Mouse (Mus musculus): Measurements from ENCODE around the gene Gm20696. TPM values are rescaled to one million over a fixed set of nuclear protein-coding genes. Genes with fewer than 3 reads are reported as not detected.

Gm20696 gene
- total RNA-seq, 1 experiment, result 0.58 TPM

GRCm38 (mm10) chr6:99377131-99377530 is 289.5 kb downstream of the Gm20696 start:
- Histone ChIP-seq H3K9me3 (ENCODE audit: control insufficient read depth, insufficient read depth, low read depth, low read length) (no peaks in the 10 kb centered on the region), H3K36me3 (ENCODE audit: control insufficient read depth, insufficient read depth, low read length, poor library complexity, severe bottlenecking) (no peaks in the 10 kb centered on the region), H3K4me3 (ENCODE audit: insufficient read depth in 1 of 2, low read depth in 1 of 2, low read length in 2 of 2, poor library complexity in 1 of 2, severe bottlenecking in 1 of 2) (no peak overlapping the region), H3K4me1 (ENCODE audit: control insufficient read depth in 2 of 2, insufficient read depth in 2 of 2, low read length in 2 of 2, poor library complexity in 1 of 2) (peaks cover 10 to 17% of the 10 kb centered on the region in 2 experiments; a peak in 3 of 4 replicates), H3K27ac (ENCODE audit: insufficient read depth, low read depth, low read length, poor library complexity, severe bottlenecking) (no peak overlapping the region), H3K9ac (ENCODE audit: insufficient read depth, low read depth, low read length, poor library complexity, severe bottlenecking) (no peak overlapping the region)
- in situ Hi-C loops (cut with MboI; ENCODE audit: low sequenced_read_pairs in 2 of 2, unreplicated experiment in 2 of 2), result no loop called here
- TF ChIP-seq ZNF384 (IDR thresholded peaks at IDR 0.05; ENCODE audit: low read depth, low read length), result no peak
- TF ChIP-seq MAFK (IDR thresholded peaks at IDR 0.05; ENCODE audit: insufficient read depth, low read depth, low read length), result no peak
- no peak for TF ChIP-seq CHD2 (IDR thresholded peaks at IDR 0.05; ENCODE audit: low read depth, low read length)
- TF ChIP-seq ZC3H11A (IDR thresholded peaks at IDR 0.05; ENCODE audit: borderline replicate concordance, low read depth, low read length), result no peak
- no peak for TF ChIP-seq HCFC1 (IDR thresholded peaks at IDR 0.05; ENCODE audit: borderline replicate concordance, insufficient read depth, low read length)
- no peak for DNase-seq (ENCODE audit: low read depth, low spot score)

GRCm38 (mm10) chr6:99376721-99377120 is 289.9 kb downstream of the Gm20696 start:
- no peak overlapping the region for H3K27ac ChIP-seq (ENCODE audit: insufficient read depth, low read depth, low read length, poor library complexity, severe bottlenecking)
- no peak overlapping the region for H3K4me3 ChIP-seq (ENCODE audit: insufficient read depth in 1 of 2, low read depth in 1 of 2, low read length in 2 of 2, poor library complexity in 1 of 2, severe bottlenecking in 1 of 2)
- no peak overlapping the region for H3K9ac ChIP-seq (ENCODE audit: insufficient read depth, low read depth, low read length, poor library complexity, severe bottlenecking)
- H3K36me3 ChIP-seq (ENCODE audit: control insufficient read depth, insufficient read depth, low read length, poor library complexity, severe bottlenecking), result no peaks in the 10 kb centered on the region
- H3K4me1 ChIP-seq (ENCODE audit: control insufficient read depth in 2 of 2, insufficient read depth in 2 of 2, low read length in 2 of 2, poor library complexity in 1 of 2), result peaks cover 10 to 17% of the 10 kb centered on the region in 2 experiments; a peak in 3 of 4 replicates
- no peaks in the 10 kb centered on the region for H3K9me3 ChIP-seq (ENCODE audit: control insufficient read depth, insufficient read depth, low read depth, low read length)
- TF ChIP-seq CHD2 (IDR thresholded peaks at IDR 0.05; ENCODE audit: low read depth, low read length), result no peak
- TF ChIP-seq HCFC1 (IDR thresholded peaks at IDR 0.05; ENCODE audit: borderline replicate concordance, insufficient read depth, low read length), result no peak
- no peak for TF ChIP-seq MAFK (IDR thresholded peaks at IDR 0.05; ENCODE audit: insufficient read depth, low read depth, low read length)
- no peak for TF ChIP-seq ZC3H11A (IDR thresholded peaks at IDR 0.05; ENCODE audit: borderline replicate concordance, low read depth, low read length)
- TF ChIP-seq ZNF384 (IDR thresholded peaks at IDR 0.05; ENCODE audit: low read depth, low read length), result no peak
- in situ Hi-C loops (cut with MboI; ENCODE audit: low sequenced_read_pairs in 2 of 2, unreplicated experiment in 2 of 2), result no loop called here
- DNase-seq (ENCODE audit: low read depth, low spot score), result no peak

GRCm38 (mm10) chr6:99375865-99376264 is 290.7 kb downstream of the Gm20696 start:
- in situ Hi-C loops (cut with MboI; ENCODE audit: low sequenced_read_pairs in 2 of 2, unreplicated experiment in 2 of 2), result no loop called here
- H3K9ac ChIP-seq (ENCODE audit: insufficient read depth, low read depth, low read length, poor library complexity, severe bottlenecking), result no peak overlapping the region
- no peak overlapping the region for H3K27ac ChIP-seq (ENCODE audit: insufficient read depth, low read depth, low read length, poor library complexity, severe bottlenecking)
- no peak for TF ChIP-seq ZNF384 (IDR thresholded peaks at IDR 0.05; ENCODE audit: low read depth, low read length)
- no peak for TF ChIP-seq HCFC1 (IDR thresholded peaks at IDR 0.05; ENCODE audit: borderline replicate concordance, insufficient read depth, low read length)
- TF ChIP-seq CHD2 (IDR thresholded peaks at IDR 0.05; ENCODE audit: low read depth, low read length), result no peak
- TF ChIP-seq ZC3H11A (IDR thresholded peaks at IDR 0.05; ENCODE audit: borderline replicate concordance, low read depth, low read length), result no peak
- no peak for TF ChIP-seq MAFK (IDR thresholded peaks at IDR 0.05; ENCODE audit: insufficient read depth, low read depth, low read length)
- DNase-seq (ENCODE audit: low read depth, low spot score), result no peak
- no peaks in the 10 kb centered on the region for H3K36me3 ChIP-seq (ENCODE audit: control insufficient read depth, insufficient read depth, low read length, poor library complexity, severe bottlenecking)
- H3K9me3 ChIP-seq (ENCODE audit: control insufficient read depth, insufficient read depth, low read depth, low read length), result no peaks in the 10 kb centered on the region
- no peak overlapping the region for H3K4me3 ChIP-seq (ENCODE audit: insufficient read depth in 1 of 2, low read depth in 1 of 2, low read length in 2 of 2, poor library complexity in 1 of 2, severe bottlenecking in 1 of 2)
- H3K4me1 ChIP-seq (ENCODE audit: control insufficient read depth in 2 of 2, insufficient read depth in 2 of 2, low read length in 2 of 2, poor library complexity in 1 of 2), result peaks cover 10 to 17% of the 10 kb centered on the region in 2 experiments; a peak in 3 of 4 replicates

- Histone ChIP-seq H3K27ac (ENCODE audit: insufficient read depth, low read depth, low read length, poor library complexity, severe bottlenecking) (no peak overlapping the region), H3K36me3 (ENCODE audit: control insufficient read depth, insufficient read depth, low read length, poor library complexity, severe bottlenecking) (no peaks in the 10 kb centered on the region), H3K4me1 (ENCODE audit: control insufficient read depth in 2 of 2, insufficient read depth in 2 of 2, low read length in 2 of 2, poor library complexity in 1 of 2) (peaks cover 10 to 17% of the 10 kb centered on the region in 2 experiments; a peak in 3 of 4 replicates), H3K9ac (ENCODE audit: insufficient read depth, low read depth, low read length, poor library complexity, severe bottlenecking) (no peak overlapping the region), H3K4me3 (ENCODE audit: insufficient read depth in 1 of 2, low read depth in 1 of 2, low read length in 2 of 2, poor library complexity in 1 of 2, severe bottlenecking in 1 of 2) (no peak overlapping the region), H3K9me3 (ENCODE audit: control insufficient read depth, insufficient read depth, low read depth, low read length) (no peaks in the 10 kb centered on the region)
- TF ChIP-seq MAFK (IDR thresholded peaks at IDR 0.05; ENCODE audit: insufficient read depth, low read depth, low read length), result no peak
- TF ChIP-seq HCFC1 (IDR thresholded peaks at IDR 0.05; ENCODE audit: borderline replicate concordance, insufficient read depth, low read length), result no peak
- no peak for TF ChIP-seq ZC3H11A (IDR thresholded peaks at IDR 0.05; ENCODE audit: borderline replicate concordance, low read depth, low read length)
- TF ChIP-seq ZNF384 (IDR thresholded peaks at IDR 0.05; ENCODE audit: low read depth, low read length), result no peak
- no peak for TF ChIP-seq CHD2 (IDR thresholded peaks at IDR 0.05; ENCODE audit: low read depth, low read length)
- no peak for DNase-seq (ENCODE audit: low read depth, low spot score)
- in situ Hi-C loops (cut with MboI; ENCODE audit: low sequenced_read_pairs in 2 of 2, unreplicated experiment in 2 of 2), result no loop called here
Observed at GRCm38 (mm10) chr6:99375376-99375775, 291.2 kb downstream of the Gm20696 start.
